ENCODE assay signal across 22 mouse cellular contexts in genomic region chr7:75486031-75486430, GRCm38 (mm10). TPM values are rescaled to one million over a fixed set of nuclear protein-coding genes. Genes with fewer than 3 reads are reported as not detected.
DNase-seq lines count a peak whose midpoint lies in the region; ATAC-seq lines count a peak whose summit lies in the region.
"Had no signal": no experiment of that assay in that cellular context is flagged by ENCODE, and none has a peak within 500 bp of the region (broad histone marks: within the 10 kb centered on the region; RNA-seq: fewer than 3 reads in every experiment).

No protein-coding gene starts in this region.

- ATAC-seq in inflammation-experienced regulatory T-cells, adult 6 months, result peak; percentile 87
- ATAC-seq: forebrain, embryonic 14.5 days; intestine, embryonic 15.5 days had no signal

- intact Hi-C loops in heart, postnatal 14 days (cut with DNase I), result no loop called here

- DNase-seq in thymus, postnatal 0 days (ENCODE audit: low spot score), result peak; percentile 21
- no peak for DNase-seq in thymus, postnatal 4 days
- DNase-seq in CD4-positive, CD25-positive, alpha-beta regulatory T cell, adult 2 months (ENCODE audit: low read depth, low spot score), result peak; percentile 74
- peak; percentile 17 for DNase-seq in MN1 (ENCODE audit: low spot score)
- no peak for DNase-seq in heart, postnatal 14 days
- DNase-seq in adrenal gland, postnatal 4 days (ENCODE audit: low spot score in 2 of 2), result no peak
- DNase-seq in left cerebral cortex, adult 9 months (ENCODE audit: low spot score in 2 of 2), result no peak
- DNase-seq: adrenal gland, postnatal 10 days; cerebellum, adult 11 months; cerebellum, adult 9-10 months; cerebellum, postnatal 36 days; embryo, embryonic 11 days; gastrocnemius, postnatal 36 days; heart, adult 18-20 months; kidney, adult 2 months; kidney, postnatal 10 days; layer of hippocampus, postnatal 36 days; lung, embryonic 14.5 days; lung, postnatal 14 days had no signal

RNA-seq across cellular contexts. Expression of gene Akap13, which starts 30.7 kb away (rescaled TPM):
- 47.3 and 72.9 TPM in 2 replicates for polyA plus RNA-seq in thymus, postnatal 0 days (2015; fragmentation: Nextera tagmentation; extraction: Ambion mirVana)
- polyA plus RNA-seq in inflammation-experienced regulatory T-cells, adult 6 months (2017; shearing (Covaris generic)), result 100 to 1,000 TPM; 228 to 429 (median 340) TPM
- total RNA-seq in heart, postnatal 14 days (2021), result 10 to 100 TPM; 76.2 to 80.5 TPM
- 10 to 100 TPM; 63.3 to 63.5 TPM for total RNA-seq in adrenal gland, postnatal 4 days (2021)

Comparison
In these comparisons a context has a peak if more than half of its experiments do, and no peak if none do; other contexts are left out.
1. DNase-seq: peak in thymus, postnatal 0 days (single experiment), CD4-positive, CD25-positive, alpha-beta regulatory T cell, adult 2 months (single experiment) and MN1 (single experiment); none in thymus, postnatal 4 days (single experiment), heart, postnatal 14 days (0 of 2), adrenal gland, postnatal 4 days (0 of 2) and left cerebral cortex, adult 9 months (0 of 2).